Mouse (Mus musculus): Measurements from ENCODE around the gene Trem1. TPM values are rescaled to one million over a fixed set of nuclear protein-coding genes. Genes with fewer than 3 reads are reported as not detected.

Trem1 gene
- polyA plus RNA-seq, 1 experiment from 2014 or later = not detected

- Histone ChIP-seq H3K9ac (replicated peaks) (no peak overlapping the region), H3K27ac (replicated peaks) (no peak overlapping the region), H3K4me2 (replicated peaks) (no peak overlapping the region), H3K4me3 (no peak overlapping the region), H3K9me3 (no peaks in the 10 kb centered on the region), H3K4me1 (no peaks in the 10 kb centered on the region), H3K27me3 (no peaks in the 10 kb centered on the region), H3K36me3 (no peaks in the 10 kb centered on the region)
- no peak for ATAC-seq (replicated peaks)
- WGBS = 79% methylated on average over 5 of the region's 5 CpGs
Observed at GRCm38 (mm10) chr17:48293500-48294194, 61.1 kb downstream of the Trem1 start.

Other genes with a start within 250 kb of the Trem1 start
- not detected in 2 replicates for gene 1700122O11Rik, start 194.5 kb upstream of the Trem1 start, polyA plus RNA-seq (2015; fragmentation: Nextera tagmentation; extraction: Ambion mirVana)
- not detected in 2 replicates for gene 1700067P10Rik, start 143.4 kb upstream of the Trem1 start, polyA plus RNA-seq (2015; fragmentation: Nextera tagmentation; extraction: Ambion mirVana)
- gene 9830107B12Rik, start 86.5 kb upstream of the Trem1 start, polyA plus RNA-seq (2015; fragmentation: Nextera tagmentation; extraction: Ambion mirVana) = not detected in 2 replicates
- not detected in 2 replicates for gene A530064D06Rik, start 65.5 kb upstream of the Trem1 start, polyA plus RNA-seq (2015; fragmentation: Nextera tagmentation; extraction: Ambion mirVana)
- not detected in 2 replicates for gene Trem3, start 15.0 kb downstream of the Trem1 start, polyA plus RNA-seq (2015; fragmentation: Nextera tagmentation; extraction: Ambion mirVana)
- 0.10 TPM in 1 of 2 replicates, not detected in the other for gene Treml4, start 31.5 kb downstream of the Trem1 start, polyA plus RNA-seq (2015; fragmentation: Nextera tagmentation; extraction: Ambion mirVana)
- gene Treml2, start 66.7 kb downstream of the Trem1 start, polyA plus RNA-seq (2015; fragmentation: Nextera tagmentation; extraction: Ambion mirVana) = 0.08 TPM in 1 of 2 replicates, not detected in the other
- gene B430306N03Rik, start 83.4 kb downstream of the Trem1 start, polyA plus RNA-seq (2015; fragmentation: Nextera tagmentation; extraction: Ambion mirVana) = 0.09 TPM in 1 of 2 replicates, not detected in the other
- gene Trem2, start 113.6 kb downstream of the Trem1 start, polyA plus RNA-seq (2015; fragmentation: Nextera tagmentation; extraction: Ambion mirVana) = 3.9 and 4.1 TPM in 2 replicates
- 0.46 and 0.55 TPM in 2 replicates for gene Treml1, start 127.1 kb downstream of the Trem1 start, polyA plus RNA-seq (2015; fragmentation: Nextera tagmentation; extraction: Ambion mirVana)
- 17.6 and 18.9 TPM in 2 replicates for gene Nfya, start 177.1 kb downstream of the Trem1 start, polyA plus RNA-seq (2015; fragmentation: Nextera tagmentation; extraction: Ambion mirVana)
- 59.0 and 60.7 TPM in 2 replicates for gene Oard1, start 177.2 kb downstream of the Trem1 start, polyA plus RNA-seq (2015; fragmentation: Nextera tagmentation; extraction: Ambion mirVana)
- 0.19 and 0.73 TPM in 2 replicates for gene Apobec2, start 200.2 kb downstream of the Trem1 start, polyA plus RNA-seq (2015; fragmentation: Nextera tagmentation; extraction: Ambion mirVana)
- gene Tspo2, start 218.8 kb downstream of the Trem1 start, polyA plus RNA-seq (2015; fragmentation: Nextera tagmentation; extraction: Ambion mirVana) = 2.3 and 2.8 TPM in 2 replicates
- 0.17 and 0.24 TPM in 2 replicates for gene Unc5cl, start 222.1 kb downstream of the Trem1 start, polyA plus RNA-seq (2015; fragmentation: Nextera tagmentation; extraction: Ambion mirVana)

All from forebrain, embryonic 15.5 days (tissue).